Mouse (Mus musculus) splenic B cell, adult 2 months (primary cell): ENCODE results near the gene Crtac1.

Experiments used
- DNase-seq: peaks from one replicate; pipeline ENCODE4 v3.0.0-alpha.2; 2011; ENCODE audit warnings: low read depth, low spot score
- H3K27me3 ChIP-seq: 2 replicates; pipeline ENCODE4 v1.6.1; 2012; ENCODE audit warnings: mild to moderate bottlenecking, low read length, moderate library complexity, mixed read lengths; ENCODE audit not compliant: control insufficient read depth, poor library complexity, insufficient read depth, severe bottlenecking
- H3K36me3 ChIP-seq: 2 replicates; pipeline ENCODE4 v1.6.1; 2012; ENCODE audit warnings: mild to moderate bottlenecking, low read length, moderate library complexity, mixed read lengths; ENCODE audit not compliant: control insufficient read depth, poor library complexity, insufficient read depth, severe bottlenecking

The Crtac1 gene

DNA sequence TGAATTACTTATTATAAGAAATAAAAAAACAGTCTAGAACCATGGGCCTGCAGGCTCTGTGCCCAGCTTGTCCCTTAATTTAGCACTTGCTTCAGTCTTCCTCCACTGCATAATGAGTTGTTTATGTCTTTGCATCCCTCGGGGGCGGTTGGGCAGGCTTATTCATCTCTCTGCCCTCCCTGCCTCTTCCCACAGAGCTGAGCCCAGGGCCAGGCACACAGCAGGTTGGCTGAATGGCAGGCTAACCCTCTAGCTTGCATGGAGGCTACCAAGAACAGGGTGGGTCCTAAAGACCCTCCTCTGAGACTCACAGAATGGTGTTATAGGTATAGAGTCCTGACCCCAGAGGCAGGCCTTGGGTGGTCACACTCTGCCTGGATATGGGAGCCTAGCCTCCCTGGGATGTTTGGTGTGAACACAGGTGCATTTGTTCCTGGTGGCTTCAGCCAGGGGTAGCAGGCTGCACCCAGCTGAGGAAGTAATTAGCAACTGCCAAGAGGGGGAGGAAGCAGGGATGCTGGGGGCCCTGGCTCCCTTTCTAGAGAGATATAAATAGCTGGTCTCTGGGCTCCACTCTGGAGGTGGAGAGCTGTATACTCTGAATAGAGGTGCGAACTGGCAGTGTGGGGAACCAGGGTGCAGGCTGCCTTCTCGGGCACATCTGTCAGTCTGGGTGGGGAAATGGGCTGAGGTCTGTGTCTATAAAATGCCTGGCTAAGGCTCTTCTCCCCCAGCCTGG lies 193.8 kb downstream of the Crtac1 start:
- DNase-seq, result no peak
- no peaks in the 10 kb centered on the region for H3K36me3 ChIP-seq
- no peaks in the 10 kb centered on the region for H3K27me3 ChIP-seq
